Mouse (Mus musculus) R1 (cell line): ENCODE measurements around the gene Tcfl5.

ENCODE experiments used
- DNase-seq: peaks from one replicate; pipeline ENCODE4 v3.0.0-alpha.2; 2018; ENCODE audit warnings: low read depth, low spot score

Gene Tcfl5

GRCm38 (mm10) chr2:180642555-180643260 lies at the start of gene Tcfl5:
Tcfl5 (minus strand) TSS chr2:180642708.
- peak; percentile 77 for DNase-seq

- no peak for DNase-seq
These were observed 47.3 kb upstream of the Tcfl5 start for GRCm38 (mm10) chr2:180689841-180690240.

- DNase-seq = no peak
These were observed 41.5 kb upstream of the Tcfl5 start for GRCm38 (mm10) chr2:180684031-180684430.

- no peak for DNase-seq
These were observed 41.0 kb upstream of the Tcfl5 start for GRCm38 (mm10) chr2:180683524-180683923.

GRCm38 (mm10) chr2:180681225-180681624 lies 38.7 kb upstream of the Tcfl5 start:
- DNase-seq = peak; percentile 41

GRCm38 (mm10) chr2:180678609-180679140 lies 36.2 kb upstream of the Tcfl5 start:
- peak; percentile 95 for DNase-seq

GRCm38 (mm10) chr2:180676706-180677105 lies 34.2 kb upstream of the Tcfl5 start:
- DNase-seq = no peak

- DNase-seq = no peak
These were observed 19.5 kb upstream of the Tcfl5 start for GRCm38 (mm10) chr2:180662008-180662407.

GRCm38 (mm10) chr2:180660521-180660920 lies 18.0 kb upstream of the Tcfl5 start:
- no peak for DNase-seq

GRCm38 (mm10) chr2:180659353-180660150 lies 17.0 kb upstream of the Tcfl5 start:
- no peak for DNase-seq

GRCm38 (mm10) chr2:180658381-180658780 lies 15.9 kb upstream of the Tcfl5 start:
- no peak for DNase-seq

- DNase-seq = peak; percentile 89
These were observed 15.0 kb upstream of the Tcfl5 start for GRCm38 (mm10) chr2:180657394-180658013.

- no peak for DNase-seq
These were observed 12.6 kb upstream of the Tcfl5 start for GRCm38 (mm10) chr2:180655150-180655549.

- DNase-seq = no peak
These were observed 12.2 kb upstream of the Tcfl5 start for GRCm38 (mm10) chr2:180654666-180655065.

- DNase-seq = peak; percentile 42
These were observed 4.3 kb upstream of the Tcfl5 start for GRCm38 (mm10) chr2:180646841-180647240.

- no peak for DNase-seq
These were observed 1.1 kb upstream of the Tcfl5 start for GRCm38 (mm10) chr2:180643626-180644025.

GRCm38 (mm10) chr2:180641576-180642554 lies 643 bp downstream of the Tcfl5 start:
- peak; percentile 70 for DNase-seq

- DNase-seq = no peak
These were observed 30.6 kb downstream of the Tcfl5 start for GRCm38 (mm10) chr2:180611882-180612281.

GRCm38 (mm10) chr2:180610283-180610682 lies 32.2 kb downstream of the Tcfl5 start:
- DNase-seq = no peak

GRCm38 (mm10) chr2:180604781-180605180 lies 37.7 kb downstream of the Tcfl5 start:
- peak; percentile 61 for DNase-seq

- DNase-seq = no peak
These were observed 41.9 kb downstream of the Tcfl5 start for GRCm38 (mm10) chr2:180600569-180601021.
